Mouse (Mus musculus) cerebellum, adult 9-11 months (tissue): ENCODE data around the gene Pcsk1.
A peak's percentile ranks its signal among the peaks of the same experiment; 100 is the strongest.

Experiments
- DNase-seq: peaks from one replicate; pipeline ENCODE4 v3.0.0; 2022

Pcsk1 gene

DNA sequence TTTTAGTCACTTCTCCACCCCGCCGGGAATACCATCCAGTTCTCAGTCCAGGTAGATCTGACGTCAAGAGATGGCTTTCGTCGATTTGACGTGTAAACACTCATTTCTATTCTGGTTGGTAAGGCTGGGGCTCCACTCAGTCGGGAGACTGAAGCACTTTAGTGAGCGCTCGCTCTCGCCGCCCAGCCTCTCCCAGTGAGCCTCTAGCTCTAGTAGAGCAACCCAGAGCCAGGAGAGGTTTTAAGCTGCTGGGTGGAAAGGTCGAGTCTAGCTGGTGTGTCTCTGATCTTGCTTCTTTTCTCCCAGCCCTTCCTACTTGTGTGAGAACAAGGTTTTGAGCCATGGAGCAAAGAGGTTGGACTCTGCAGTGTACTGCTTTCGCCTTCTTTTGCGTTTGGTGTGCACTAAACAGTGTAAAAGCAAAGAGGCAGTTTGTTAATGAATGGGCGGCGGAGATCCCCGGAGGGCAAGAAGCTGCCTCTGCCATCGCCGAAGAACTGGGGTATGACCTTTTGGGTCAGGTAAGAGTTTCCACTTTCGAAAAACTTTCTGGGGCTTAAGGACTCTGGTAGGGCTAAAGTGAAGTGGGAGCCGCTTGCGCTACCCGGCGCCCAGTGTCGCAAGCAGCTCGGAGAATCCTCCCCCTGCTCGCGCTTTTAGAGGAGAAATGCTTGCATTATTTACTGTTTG, at the start of gene Pcsk1:
Gene Pcsk1, plus strand, starts transcription at position 106 of the 690 bp plus-strand sequence.
- DNase-seq = peak; percentile 27

- DNase-seq = no peak
These were observed 30.8 kb upstream of the Pcsk1 start for GRCm38 (mm10) chr13:75058818-75059217.

DNA sequence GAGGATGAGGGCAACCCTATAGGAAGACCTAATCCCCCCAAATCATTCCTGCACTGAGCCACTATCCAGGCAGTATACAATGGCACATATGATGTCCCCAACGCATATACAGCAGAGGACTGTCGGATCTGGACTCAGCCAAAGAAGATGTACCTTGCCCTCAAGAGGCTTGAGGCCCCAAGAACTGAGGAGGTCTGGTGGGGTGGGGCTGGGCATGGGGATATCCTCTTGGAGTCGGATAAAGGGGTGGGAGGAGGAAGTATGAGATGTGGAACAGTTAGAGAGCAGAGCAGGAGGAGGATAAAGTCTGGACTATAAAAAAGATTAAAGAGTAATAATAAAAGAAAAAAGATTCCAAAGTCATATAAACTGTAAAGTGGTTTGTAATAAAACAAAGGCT, 25.7 kb upstream of the Pcsk1 start:
- DNase-seq = no peak

- DNase-seq = no peak
These were observed 1.0 kb upstream of the Pcsk1 start for GRCm38 (mm10) chr13:75088597-75088996.

- DNase-seq = peak; percentile 25
These were observed 769 bp downstream of the Pcsk1 start for GRCm38 (mm10) chr13:75090411-75090779.

- no peak for DNase-seq
These were observed 1.4 kb downstream of the Pcsk1 start for GRCm38 (mm10) chr13:75091071-75091470.

DNA sequence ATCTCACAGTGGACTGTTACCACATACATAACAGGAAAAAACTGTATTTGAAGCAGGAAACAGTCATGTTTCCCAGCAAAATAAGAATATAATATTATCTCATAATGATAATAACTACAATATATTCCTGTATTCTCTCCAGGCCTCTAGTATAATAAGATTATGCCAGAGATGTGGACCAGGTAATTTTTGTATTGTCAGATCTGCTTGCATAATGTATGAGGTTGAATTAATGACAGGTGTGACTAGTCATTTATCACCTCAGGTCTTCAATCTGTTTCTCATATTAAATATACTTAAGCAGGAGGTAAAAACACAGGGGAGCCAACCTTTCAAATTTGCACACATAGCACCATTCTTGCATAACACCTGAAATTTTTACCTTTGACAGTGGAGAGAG, 5.9 kb downstream of the Pcsk1 start:
- DNase-seq = no peak

- DNase-seq = no peak
These were observed 23.5 kb downstream of the Pcsk1 start for GRCm38 (mm10) chr13:75113114-75113513.

GRCm38 (mm10) chr13:75114007-75114424, 24.4 kb downstream of the Pcsk1 start:
- no peak for DNase-seq

GRCm38 (mm10) chr13:75114838-75115237, 25.2 kb downstream of the Pcsk1 start:
- no peak for DNase-seq

DNA sequence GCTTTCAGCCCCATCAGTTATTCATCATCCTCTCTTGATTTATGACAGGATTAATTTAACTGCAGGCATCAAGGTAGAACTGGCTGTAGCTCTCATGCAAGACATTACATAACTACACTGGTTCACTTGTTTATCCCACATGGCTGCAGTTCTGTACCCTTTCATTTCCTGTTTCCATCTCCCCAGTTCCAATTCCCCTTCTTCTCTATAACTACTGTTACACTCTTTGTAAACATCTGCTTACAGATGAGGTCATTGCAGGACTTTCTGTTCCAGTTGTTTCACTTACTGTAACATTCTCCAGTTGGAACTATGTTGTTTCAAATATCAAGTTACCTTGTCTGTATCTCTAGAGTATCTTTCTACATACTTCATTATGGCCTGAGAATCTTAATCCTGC, 46.2 kb downstream of the Pcsk1 start:
- no peak for DNase-seq

- DNase-seq = no peak
These were observed 71.0 kb downstream of the Pcsk1 start for GRCm38 (mm10) chr13:75160661-75161060.

GRCm38 (mm10) chr13:75163408-75163807, 73.8 kb downstream of the Pcsk1 start:
- DNase-seq = no peak
